Mouse (Mus musculus) heart, embryonic 15.5 days (tissue): Measurements from ENCODE around the gene Rab5b. TPM values are rescaled to one million over a fixed set of nuclear protein-coding genes. Genes with fewer than 3 reads are reported as not detected.

Experiments used
- ATAC-seq: fragments of 200-750 bp; cut with Nextera tagmentation; replicated peaks from 2 replicates; pipeline ENCODE4 v1.8.0; 2017; ENCODE audit warnings: low read depth, moderate TSS enrichment; ENCODE audit not compliant: insufficient number of reproducible peaks, insufficient read depth, low FRiP score
- H3K27ac ChIP-seq: fragments of 300-500 bp; sonication (generic); 2 replicates; pipeline ENCODE4 v1.5.1; 2015; ENCODE audit warnings: mild to moderate bottlenecking, inconsistent platforms
- H3K27me3 ChIP-seq: fragments of 300-500 bp; sonication (generic); 2 replicates; pipeline ENCODE4 v1.6.1; 2015; ENCODE audit warnings: inconsistent platforms
- H3K36me3 ChIP-seq: fragments of 300-500 bp; sonication (generic); 2 replicates; pipeline ENCODE4 v1.6.1; 2015; ENCODE audit warnings: mild to moderate bottlenecking, inconsistent platforms
- H3K4me1 ChIP-seq: fragments of 300-500 bp; sonication (generic); replicated peaks from 2 replicates; pipeline ENCODE4 v1.6.1; 2015; ENCODE audit warnings: inconsistent platforms
- H3K4me2 ChIP-seq: fragments of 300-500 bp; sonication (generic); 2 replicates; pipeline ENCODE4 v1.6.1; 2015; ENCODE audit warnings: inconsistent platforms, mild to moderate bottlenecking, moderate library complexity
- H3K4me3 ChIP-seq: fragments of 300-500 bp; sonication (generic); 2 replicates; pipeline ENCODE4 v1.5.1; 2015; ENCODE audit warnings: mild to moderate bottlenecking, inconsistent platforms
- H3K9ac ChIP-seq: fragments of 300-500 bp; sonication (generic); 2 replicates; pipeline ENCODE4 v1.6.1; 2015; ENCODE audit warnings: mild to moderate bottlenecking, inconsistent platforms
- H3K9me3 ChIP-seq: fragments of 300-500 bp; sonication (generic); replicated peaks from 2 replicates; pipeline ENCODE4 v1.6.1; 2016; ENCODE audit warnings: inconsistent platforms
- WGBS: fragments of 180-500 bp; shearing (Covaris S2); methylation state at CpG from one replicate; pipeline ENCODE4 v1.1.7; 2015; ENCODE audit warnings: mixed read lengths; 5-methylcytosine and 5-hydroxymethylcytosine counted together
- polyA plus RNA-seq: library from polyadenylated mRNA; unstranded; fragments of >200 nt; fragmentation: Nextera tagmentation; extraction: Ambion mirVana; gene quantifications from 2 replicates; pipeline ENCODE4 v1.2.1, GENCODE M21; 2015

Gene Rab5b
- 61.0 and 67.8 TPM in 2 replicates for polyA plus RNA-seq

GRCm38 (mm10) chr10:128695992-128696807 lies at the start of gene Rab5b:
TSS of gene Rab5b (minus strand) at chr10:128696264.
- peak; percentile 99 for ATAC-seq
- WGBS: 1% methylated on average over 40 of the region's 40 CpGs
- Histone ChIP-seq H3K9me3 (no peaks in the 10 kb centered on the region), H3K4me2 (peak within 1 kb of the TSS; percentile 73), H3K27me3 (no peaks in the 10 kb centered on the region), H3K4me1 (peaks cover 24% of the 10 kb centered on the region), H3K9ac (peak within 1 kb of the TSS; percentile 93), H3K27ac (peak within 1 kb of the TSS; percentile 99), H3K36me3 (peaks cover 21% of the 10 kb centered on the region), H3K4me3 (peak within 1 kb of the TSS; percentile 95)

GRCm38 (mm10) chr10:128744680-128745601 lies 48.9 kb upstream of the Rab5b start, which contains the start of gene Dgka:
TSS of gene Dgka (minus strand) at chr10:128744855.
- no peak for ATAC-seq
- Histone ChIP-seq H3K4me2 (peak within 1 kb of the TSS; percentile 88), H3K4me1 (peaks cover 35% of the 10 kb centered on the region), H3K9me3 (no peaks in the 10 kb centered on the region), H3K27ac (peak within 1 kb of the TSS; percentile 73), H3K27me3 (no peaks in the 10 kb centered on the region), H3K36me3 (no peaks in the 10 kb centered on the region), H3K9ac (peak within 1 kb of the TSS; percentile 68), H3K4me3 (peak within 1 kb of the TSS; percentile 66)
- 19% methylated on average over 18 of the region's 18 CpGs for WGBS

- 24% methylated on average over 8 of the region's 8 CpGs for WGBS
- Histone ChIP-seq H3K9ac (peak overlapping the region; percentile 68), H3K27ac (peak overlapping the region; percentile 73), H3K4me1 (peaks cover 28% of the 10 kb centered on the region), H3K4me2 (peak overlapping the region; percentile 88), H3K36me3 (no peaks in the 10 kb centered on the region), H3K27me3 (no peaks in the 10 kb centered on the region), H3K4me3 (peak overlapping the region; percentile 66), H3K9me3 (no peaks in the 10 kb centered on the region)
- no peak for ATAC-seq
Observed at GRCm38 (mm10) chr10:128744211-128744610, 48.1 kb upstream of the Rab5b start.

GRCm38 (mm10) chr10:128743791-128744191 lies 47.7 kb upstream of the Rab5b start:
- ATAC-seq: peak; percentile 61
- Histone ChIP-seq H3K36me3 (no peaks in the 10 kb centered on the region), H3K4me3 (peak overlapping the region; percentile 66), H3K9me3 (no peaks in the 10 kb centered on the region), H3K27ac (peak overlapping the region; percentile 73), H3K9ac (peak overlapping the region; percentile 68), H3K4me2 (peak overlapping the region; percentile 88), H3K4me1 (peaks cover 25% of the 10 kb centered on the region), H3K27me3 (no peaks in the 10 kb centered on the region)
- under 1% methylated on average over 37 of the region's 37 CpGs for WGBS

- Histone ChIP-seq H3K36me3 (no peaks in the 10 kb centered on the region), H3K9me3 (no peaks in the 10 kb centered on the region), H3K27ac (peak overlapping the region; percentile 73; the same call in 1 of the 2 replicates), H3K27me3 (no peaks in the 10 kb centered on the region), H3K4me3 (peak overlapping the region; percentile 66), H3K4me2 (peak overlapping the region; percentile 88), H3K9ac (peak overlapping the region; percentile 68), H3K4me1 (peaks cover 25% of the 10 kb centered on the region)
- ATAC-seq: no peak
- WGBS: 1% methylated on average over 7 of the region's 7 CpGs
Observed at GRCm38 (mm10) chr10:128743235-128743634, 47.2 kb upstream of the Rab5b start.

- Histone ChIP-seq H3K9ac (peak overlapping the region; percentile 68), H3K4me1 (peaks cover 25% of the 10 kb centered on the region), H3K36me3 (no peaks in the 10 kb centered on the region), H3K27ac (no peak overlapping the region), H3K4me2 (peak overlapping the region; percentile 88), H3K27me3 (no peaks in the 10 kb centered on the region), H3K9me3 (no peaks in the 10 kb centered on the region), H3K4me3 (peak overlapping the region; percentile 66)
- ATAC-seq: no peak
- 25% methylated on average over 4 of the region's 4 CpGs for WGBS
Observed at GRCm38 (mm10) chr10:128742616-128743015, 46.6 kb upstream of the Rab5b start.

GRCm38 (mm10) chr10:128740296-128740695 lies 44.2 kb upstream of the Rab5b start:
- no peaks in the 10 kb centered on the region for H3K27me3 ChIP-seq
- WGBS: 40% methylated on average over 2 of the region's 2 CpGs
- H3K4me1 ChIP-seq: peaks cover 24% of the 10 kb centered on the region
- no peak overlapping the region for H3K9ac ChIP-seq
- no peak overlapping the region for H3K27ac ChIP-seq
- H3K4me2 ChIP-seq: no peak overlapping the region
- H3K36me3 ChIP-seq: no peaks in the 10 kb centered on the region
- H3K4me3 ChIP-seq: no peak overlapping the region
- no peaks in the 10 kb centered on the region for H3K9me3 ChIP-seq
- no peak for ATAC-seq

GRCm38 (mm10) chr10:128737435-128737834 lies 41.4 kb upstream of the Rab5b start:
- H3K4me2 ChIP-seq: peak overlapping the region; percentile 48
- H3K9ac ChIP-seq: no peak overlapping the region
- 0 out of 2 replicates have a peak, but pooled peaks have one; percentile 50 for ATAC-seq
- WGBS: 8% methylated on average over 15 of the region's 15 CpGs
- H3K4me3 ChIP-seq: peak overlapping the region; percentile 35
- no peaks in the 10 kb centered on the region for H3K27me3 ChIP-seq
- H3K36me3 ChIP-seq: no peaks in the 10 kb centered on the region; the same call in 1 of the 2 replicates
- H3K27ac ChIP-seq: no peak overlapping the region
- peaks cover 1% of the 10 kb centered on the region for H3K4me1 ChIP-seq
- H3K9me3 ChIP-seq: no peaks in the 10 kb centered on the region

- Histone ChIP-seq H3K4me2 (no peak overlapping the region), H3K4me1 (peaks cover 2% of the 10 kb centered on the region; the same call in 1 of the 2 replicates), H3K27ac (no peak overlapping the region), H3K9ac (no peak overlapping the region), H3K27me3 (no peaks in the 10 kb centered on the region), H3K4me3 (no peak overlapping the region), H3K36me3 (no peaks in the 10 kb centered on the region; the same call in 1 of the 2 replicates), H3K9me3 (no peaks in the 10 kb centered on the region)
- no peak for ATAC-seq
Observed at GRCm38 (mm10) chr10:128731992-128732391, 35.9 kb upstream of the Rab5b start.

- H3K27me3 ChIP-seq: no peaks in the 10 kb centered on the region
- H3K4me1 ChIP-seq: peaks cover 2% of the 10 kb centered on the region; the same call in 1 of the 2 replicates
- ATAC-seq: 0 out of 2 replicates have a peak, but pooled peaks have one; percentile 53
- 0 out of 2 replicates have a peak overlapping the region, but pooled peaks have one; percentile 14 for H3K9ac ChIP-seq
- 0 out of 2 replicates have a peak overlapping the region, but pooled peaks have one; percentile 5 for H3K4me3 ChIP-seq
- 16% methylated on average over 10 of the region's 10 CpGs for WGBS
- H3K36me3 ChIP-seq: no peaks in the 10 kb centered on the region; the same call in 1 of the 2 replicates
- peak overlapping the region; percentile 48; the same call in 1 of the 2 replicates for H3K4me2 ChIP-seq
- no peaks in the 10 kb centered on the region for H3K9me3 ChIP-seq
- H3K27ac ChIP-seq: no peak overlapping the region
Observed at GRCm38 (mm10) chr10:128731002-128731433, 35.0 kb upstream of the Rab5b start.

GRCm38 (mm10) chr10:128728059-128728458 lies 32.0 kb upstream of the Rab5b start:
- Histone ChIP-seq H3K9ac (no peak overlapping the region), H3K4me2 (no peak overlapping the region), H3K27me3 (no peaks in the 10 kb centered on the region), H3K27ac (no peak overlapping the region), H3K4me1 (peaks cover 2% of the 10 kb centered on the region; the same call in 1 of the 2 replicates), H3K4me3 (no peak overlapping the region), H3K9me3 (no peaks in the 10 kb centered on the region), H3K36me3 (no peaks in the 10 kb centered on the region; the same call in 1 of the 2 replicates)
- 80% methylated on average over 5 of the region's 5 CpGs for WGBS
- ATAC-seq: no peak
